Mouse (Mus musculus) T-helper 1 cell (primary cell): Measurements from ENCODE around the gene Chrm5.

ENCODE experiments used
- in situ Hi-C: fragments of 300-600 bp; cut with MboI, MseI; formaldehyde crosslinking; loops from one replicate; pipeline ENCODE4 v1.15.1; 2025; ENCODE audit warnings: high pct_unique_total_duplicates

Chrm5 gene

DNA sequence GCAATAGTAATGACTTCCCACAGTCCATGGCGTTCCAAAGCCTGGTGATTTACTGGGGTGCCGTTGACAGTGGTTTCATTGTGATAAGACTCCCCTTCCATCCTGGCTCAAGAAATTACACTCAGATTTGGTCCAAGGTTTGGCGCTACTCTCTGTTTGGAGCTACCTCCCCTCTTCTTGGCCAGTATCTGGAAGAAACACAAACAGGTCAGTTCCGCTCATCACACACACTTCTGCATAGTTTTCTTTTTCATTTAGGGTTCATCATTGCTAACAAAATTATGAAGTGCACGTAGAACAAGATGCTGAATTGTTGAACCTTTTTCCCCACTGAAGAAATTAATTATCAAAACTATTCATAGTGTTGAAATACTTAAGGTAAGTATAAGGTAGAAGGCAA, at the start of gene Chrm5:
TSS of gene Chrm5 (minus strand) at position 101 of the 400 bp plus-strand sequence.
- in situ Hi-C loops, result loop anchor here (5.0 kb wide), 1 partner anchor 233 kb away; no protein-coding TSS in a partner anchor

DNA sequence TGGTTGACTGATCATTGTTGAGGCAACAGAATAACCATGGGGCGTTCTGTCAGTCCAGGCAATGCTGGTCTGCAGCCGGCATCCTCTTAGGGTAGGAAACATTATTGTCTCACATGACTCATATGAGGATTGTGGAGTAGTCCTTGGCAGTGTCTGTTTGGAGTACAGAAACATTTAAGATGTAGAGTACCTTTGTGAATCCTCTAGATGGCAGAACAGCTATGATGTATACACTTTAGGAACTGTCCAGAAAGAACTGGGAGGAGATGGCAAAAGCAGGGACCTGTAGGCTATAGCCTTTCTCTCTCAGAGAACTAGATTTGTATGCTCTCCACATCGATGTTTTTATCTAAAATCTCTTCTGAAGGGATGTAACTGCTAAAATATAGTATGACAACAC, 46.4 kb upstream of the Chrm5 start:
- in situ Hi-C loops, result no loop called here

DNA sequence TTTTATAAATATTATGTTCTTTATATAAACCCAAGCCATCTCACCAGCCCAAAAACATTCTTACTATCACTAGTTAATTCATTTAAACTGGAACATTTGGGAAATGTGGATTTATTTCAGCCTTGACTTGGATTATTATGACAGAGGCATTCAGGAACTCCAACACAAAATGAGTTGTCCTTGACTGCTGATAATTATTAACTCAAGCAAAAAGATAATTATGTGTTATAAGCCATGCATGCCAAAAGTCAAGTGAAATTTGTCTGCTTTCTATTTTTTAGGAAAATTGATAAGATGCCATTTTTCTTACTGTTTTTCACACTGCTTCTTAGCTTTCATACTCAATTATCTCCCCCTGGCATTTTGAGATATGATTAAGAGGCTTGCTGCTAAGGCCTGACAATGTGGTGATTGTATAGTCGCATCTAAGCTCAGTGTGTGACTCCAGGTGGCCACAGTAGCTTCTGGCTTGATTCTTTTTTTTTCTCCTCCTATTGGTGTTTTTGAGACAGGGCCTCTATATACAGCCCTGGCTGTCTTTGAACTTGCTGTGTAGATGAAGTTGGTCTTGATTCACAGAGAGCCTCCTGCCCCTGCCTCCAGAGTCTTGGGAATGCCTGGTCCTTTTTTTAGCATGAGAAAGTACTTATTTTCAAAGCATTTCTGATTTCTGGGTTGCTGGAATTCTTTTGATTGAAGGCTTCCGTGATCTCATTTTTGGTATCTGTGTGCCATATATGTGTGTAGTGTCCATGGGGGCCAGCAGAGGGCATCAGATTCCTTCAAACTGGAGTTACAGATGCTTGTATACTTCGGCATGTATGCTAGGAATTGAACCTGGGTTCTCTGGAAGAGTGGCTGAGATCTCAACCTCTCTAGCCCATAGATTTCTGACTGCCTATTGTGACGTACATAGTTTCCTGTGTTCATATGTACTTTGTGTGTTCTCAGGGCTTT, 40.2 kb upstream of the Chrm5 start:
- in situ Hi-C loops, result no loop called here

DNA sequence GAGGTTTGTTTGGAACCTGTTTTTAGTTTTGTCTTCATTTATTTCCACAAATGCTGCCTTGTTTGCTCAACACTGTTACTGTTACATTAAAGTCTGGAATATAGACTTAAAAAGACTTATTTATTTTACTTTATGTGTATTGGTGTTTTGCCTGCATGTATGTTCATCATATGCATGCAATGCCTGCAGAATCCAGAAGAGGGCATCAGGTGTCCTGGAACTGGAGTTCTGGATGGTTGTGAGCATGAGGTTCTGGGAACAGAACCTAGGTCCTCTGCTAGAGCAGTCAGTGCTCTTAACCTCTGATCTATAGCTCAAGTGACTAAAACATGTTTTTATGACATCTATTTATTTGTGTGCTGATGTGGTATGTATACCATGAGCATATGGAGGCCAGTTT, 38.0 kb upstream of the Chrm5 start:
- in situ Hi-C loops, result no loop called here

DNA sequence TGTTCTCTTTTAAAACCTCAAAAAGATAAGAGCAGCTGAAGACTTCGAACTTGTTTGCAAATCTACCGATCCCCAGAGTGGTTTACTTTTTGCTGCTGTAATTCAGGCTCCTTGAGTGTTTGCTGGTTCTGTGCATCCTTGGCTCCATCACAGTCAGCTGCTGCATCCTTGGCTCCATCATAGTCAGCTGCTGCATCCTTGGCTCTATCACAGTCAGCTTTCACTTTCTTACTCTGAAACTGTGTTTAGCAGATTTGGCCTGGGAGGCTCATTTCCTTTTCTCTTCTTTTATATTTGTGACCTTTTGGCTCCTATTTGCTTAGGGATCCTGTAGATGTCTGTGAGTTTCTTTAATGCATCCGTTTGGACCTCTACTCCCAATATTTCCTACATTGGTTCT, 36.6 kb upstream of the Chrm5 start:
- in situ Hi-C loops, result no loop called here

DNA sequence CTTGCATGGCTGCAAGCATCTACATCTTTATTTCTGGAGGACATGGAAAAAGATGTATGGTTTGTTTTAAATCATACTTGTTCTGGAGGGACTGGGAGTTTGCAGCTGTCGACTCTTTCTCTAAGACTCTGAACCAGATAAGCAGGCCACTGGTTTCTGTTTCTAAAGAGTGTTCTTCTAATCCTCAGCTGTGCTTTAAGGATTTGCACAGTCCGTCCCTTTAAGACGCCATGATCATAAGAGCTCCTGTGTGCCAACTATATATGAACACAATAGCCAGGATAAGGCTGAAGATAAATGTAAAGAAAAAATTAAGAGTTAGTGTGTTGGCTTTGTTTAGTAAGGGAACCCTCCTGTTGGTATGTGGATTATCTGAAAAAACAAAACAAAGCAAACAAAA, 36.2 kb upstream of the Chrm5 start:
- in situ Hi-C loops, result no loop called here

DNA sequence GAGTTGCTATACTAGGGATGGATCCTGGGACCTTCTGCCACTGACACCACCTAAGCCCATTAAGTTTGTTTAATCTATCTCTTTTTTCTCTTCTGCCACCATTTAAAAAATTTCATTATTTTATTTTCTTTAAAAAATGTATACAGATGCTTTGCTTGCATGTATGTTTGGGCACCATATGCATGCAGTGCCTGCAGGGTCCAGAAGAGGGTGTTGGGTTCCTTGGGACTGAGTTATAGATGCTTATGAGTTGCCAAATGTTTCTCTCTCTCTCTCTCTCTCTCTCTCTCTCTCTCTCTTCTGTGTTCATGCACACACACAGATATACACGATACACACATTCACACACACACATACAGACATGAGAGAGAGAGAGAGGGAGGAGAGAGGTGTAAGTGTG, 32.5 kb upstream of the Chrm5 start:
- in situ Hi-C loops, result no loop called here

DNA sequence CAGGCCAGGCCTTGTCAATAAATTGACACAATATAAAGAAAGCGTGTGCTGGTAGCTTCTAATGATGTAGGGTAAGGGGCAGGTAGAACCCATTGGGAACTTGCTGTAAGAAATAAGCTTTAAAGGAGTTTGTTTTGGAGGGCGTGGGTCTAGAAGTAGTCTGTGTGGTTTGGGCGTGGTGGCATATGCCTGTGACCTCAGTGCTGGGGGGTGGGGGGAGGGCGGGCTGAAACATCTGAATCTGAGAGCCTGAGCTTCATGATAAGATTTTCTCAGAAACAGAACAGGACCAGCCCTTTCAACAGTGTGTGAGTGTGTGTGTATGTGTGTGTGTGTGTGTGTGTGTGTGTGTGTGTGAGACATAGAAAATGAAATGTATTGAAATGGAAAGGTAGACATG, 29.6 kb upstream of the Chrm5 start:
- in situ Hi-C loops, result no loop called here

DNA sequence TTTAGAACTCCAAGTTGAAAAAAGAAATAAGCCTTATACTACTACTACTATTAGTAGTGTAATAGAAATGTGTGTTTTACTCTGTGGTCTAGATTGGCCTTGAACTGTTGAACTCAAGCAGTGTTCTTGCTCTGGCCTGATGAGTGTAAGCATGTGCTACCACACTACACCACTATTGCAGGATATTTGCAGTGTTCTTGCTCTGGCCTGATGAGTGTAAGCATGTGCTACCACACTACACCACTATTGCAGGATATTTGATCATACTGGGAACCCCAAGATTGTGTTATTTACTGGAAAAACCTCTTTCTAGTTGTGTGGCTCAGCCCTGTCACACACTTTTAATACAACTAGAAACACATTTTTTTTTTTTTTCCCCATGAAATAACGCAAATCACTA, 26.9 kb upstream of the Chrm5 start:
- in situ Hi-C loops, result loop anchor here (10.0 kb wide), 1 partner anchor 247 kb away; no protein-coding TSS in a partner anchor

DNA sequence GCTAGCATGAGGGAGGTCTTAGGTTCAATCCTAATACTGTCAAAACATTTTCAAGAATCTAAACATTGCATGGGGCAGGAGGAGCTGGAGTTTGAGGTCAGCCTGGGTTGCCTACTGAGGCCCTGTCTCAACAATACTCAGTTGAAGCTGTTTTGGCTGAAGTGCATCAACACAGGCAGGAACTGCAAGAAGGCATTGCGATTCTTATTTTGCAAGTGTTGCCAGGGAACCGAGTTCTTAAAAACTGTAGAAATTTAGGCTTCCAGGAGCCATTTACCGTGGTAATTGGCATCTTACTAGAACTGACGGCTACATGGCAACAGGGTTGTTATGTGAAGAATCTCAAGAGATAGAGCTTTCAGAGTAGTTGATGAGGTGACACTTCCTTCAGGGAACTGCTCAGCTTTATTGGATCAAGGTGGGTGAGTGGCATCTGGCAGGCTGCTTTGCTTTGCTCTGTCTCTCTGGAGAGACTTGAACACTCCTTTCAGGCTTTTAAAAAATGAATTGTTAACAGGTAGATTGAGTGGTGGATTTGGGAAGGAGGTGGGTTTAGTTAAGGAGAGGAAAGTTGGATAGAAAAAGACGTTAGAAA, 26.4 kb upstream of the Chrm5 start:
- in situ Hi-C loops, result loop anchor here (10.0 kb wide), 1 partner anchor 248 kb away; no protein-coding TSS in a partner anchor

DNA sequence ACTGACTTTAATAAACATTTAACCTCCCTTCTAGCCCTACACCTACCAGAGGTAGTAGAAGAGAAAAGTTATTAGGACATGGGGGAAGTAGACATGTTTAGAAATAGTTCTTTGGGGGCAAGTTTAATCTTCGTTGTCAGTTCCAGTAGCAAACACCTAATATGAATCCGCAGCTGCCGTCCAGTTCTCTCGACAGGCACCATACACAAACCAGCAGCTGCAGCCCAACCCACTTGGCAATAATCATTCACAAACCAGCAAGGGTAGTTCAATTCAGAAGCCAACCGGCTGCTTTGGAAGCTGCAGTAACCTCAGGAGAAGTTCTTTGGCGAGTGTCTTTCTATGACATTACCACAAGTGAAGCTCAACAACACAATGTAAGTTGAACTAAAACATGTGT, 23.4 kb upstream of the Chrm5 start:
- in situ Hi-C loops, result loop anchor here (10.0 kb wide), 1 partner anchor 251 kb away; no protein-coding TSS in a partner anchor

DNA sequence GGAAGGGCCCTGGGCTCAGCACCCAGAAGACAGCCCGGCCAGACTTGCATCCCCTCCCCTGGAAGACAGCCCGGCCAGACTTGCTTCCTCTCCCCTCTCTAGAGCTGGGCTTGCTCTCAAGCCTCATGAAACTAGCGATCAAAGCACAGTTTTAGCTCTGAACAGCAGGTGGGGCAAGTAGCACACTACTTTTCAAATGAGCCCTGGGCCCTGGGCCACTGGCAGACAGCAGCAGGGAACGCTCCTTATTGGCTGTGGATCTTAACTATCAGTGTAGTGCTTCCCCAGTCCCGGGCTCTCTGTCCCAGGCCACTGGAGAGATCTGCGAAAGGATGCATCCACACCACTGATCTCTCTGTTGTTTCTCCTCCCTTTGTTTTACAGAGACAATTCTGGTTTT, 20.6 kb upstream of the Chrm5 start:
- in situ Hi-C loops, result loop anchor here (10.0 kb wide), 1 partner anchor 254 kb away; no protein-coding TSS in a partner anchor

DNA sequence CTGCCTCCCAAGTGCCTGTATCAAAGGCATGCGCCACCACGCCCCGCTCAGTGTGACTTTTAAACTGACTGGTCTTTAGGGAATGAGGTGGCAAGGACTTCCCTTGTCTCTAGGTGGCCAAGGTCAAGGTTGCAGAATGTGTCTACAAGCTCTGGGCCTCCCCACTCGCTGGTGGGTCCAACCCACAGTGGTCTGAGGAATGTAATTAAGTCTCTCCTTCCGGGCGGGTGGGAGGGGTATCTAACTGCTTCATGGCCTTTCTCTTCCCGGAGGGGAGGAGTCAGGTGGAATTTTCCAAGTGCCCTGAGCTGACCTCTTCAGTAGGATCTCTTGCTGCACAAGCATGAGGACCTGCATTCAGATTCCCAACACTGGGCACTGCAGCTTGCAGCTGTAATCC, 17.3 kb upstream of the Chrm5 start:
- in situ Hi-C loops, result no loop called here

DNA sequence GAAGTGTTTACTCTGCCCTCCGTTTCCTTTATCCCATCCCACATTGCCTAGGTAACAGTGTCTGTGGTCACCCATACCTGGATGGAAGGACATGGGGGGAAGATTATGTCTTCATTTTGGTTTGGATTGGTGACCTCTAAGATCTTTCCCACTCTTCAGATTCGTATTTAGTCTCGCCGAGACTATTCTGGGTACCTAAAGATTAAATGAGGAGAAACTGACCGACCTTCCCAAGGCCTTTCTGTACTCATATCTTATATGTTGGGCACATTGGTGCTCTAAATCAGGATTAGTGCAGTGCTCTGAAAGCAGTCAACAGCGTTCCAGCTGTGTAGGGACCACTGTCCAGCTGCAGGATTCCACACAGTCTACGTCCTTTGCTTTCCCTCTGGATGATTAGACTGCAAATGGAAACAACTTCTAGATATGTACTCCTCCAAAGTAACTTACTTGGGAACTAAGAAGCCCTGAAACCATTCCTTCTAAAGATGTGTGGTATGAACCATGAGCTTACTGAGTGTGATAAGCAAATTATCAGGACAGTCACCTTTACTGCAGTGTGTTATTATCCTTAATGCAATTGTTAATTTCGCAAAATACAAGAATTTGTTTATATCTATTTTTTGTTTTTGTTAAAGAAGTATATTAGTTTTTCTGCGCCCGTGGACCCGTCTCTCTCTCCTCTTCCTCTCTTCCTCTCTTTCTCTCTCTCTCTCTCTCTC, 13.1 kb upstream of the Chrm5 start:
- in situ Hi-C loops, result no loop called here

DNA sequence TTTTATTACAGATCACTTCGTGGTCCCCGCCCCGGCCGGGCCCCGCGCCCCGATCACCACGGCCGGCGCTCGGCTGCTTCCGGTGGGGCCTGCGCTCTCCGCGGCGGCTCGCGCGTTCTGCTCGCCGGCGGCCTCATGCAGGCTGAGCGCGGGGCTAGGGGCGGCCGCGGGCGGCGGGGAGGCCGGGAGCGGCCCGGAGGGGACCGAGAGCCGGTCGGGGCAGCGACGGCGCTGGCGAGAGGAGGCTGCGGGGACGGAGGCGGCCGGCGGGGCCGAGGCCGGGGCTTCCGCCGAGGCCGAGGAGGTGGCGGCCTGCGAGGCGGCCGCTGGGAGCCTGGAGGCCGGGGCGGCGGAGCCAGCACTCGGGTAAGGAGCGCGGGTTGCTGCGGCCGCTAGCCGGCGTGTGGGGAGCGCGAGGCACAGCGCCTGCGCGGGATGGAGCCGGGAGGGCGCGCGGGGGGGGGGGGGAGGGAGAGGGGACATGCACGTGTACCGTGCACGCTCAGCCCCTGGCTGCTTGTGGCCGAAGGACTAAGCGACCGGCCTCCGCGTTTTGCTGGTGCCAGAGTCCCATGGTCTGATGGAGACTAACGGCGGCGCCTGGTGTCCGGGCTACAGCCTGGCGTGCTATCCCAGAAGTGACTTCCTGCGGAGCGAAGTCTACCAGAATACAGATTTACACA, 12.4 kb upstream of the Chrm5 start, which contains the start of gene Aven:
TSS of gene Aven (plus strand) at position 109 of the 683 bp plus-strand sequence.
- in situ Hi-C loops, result no loop called here

DNA sequence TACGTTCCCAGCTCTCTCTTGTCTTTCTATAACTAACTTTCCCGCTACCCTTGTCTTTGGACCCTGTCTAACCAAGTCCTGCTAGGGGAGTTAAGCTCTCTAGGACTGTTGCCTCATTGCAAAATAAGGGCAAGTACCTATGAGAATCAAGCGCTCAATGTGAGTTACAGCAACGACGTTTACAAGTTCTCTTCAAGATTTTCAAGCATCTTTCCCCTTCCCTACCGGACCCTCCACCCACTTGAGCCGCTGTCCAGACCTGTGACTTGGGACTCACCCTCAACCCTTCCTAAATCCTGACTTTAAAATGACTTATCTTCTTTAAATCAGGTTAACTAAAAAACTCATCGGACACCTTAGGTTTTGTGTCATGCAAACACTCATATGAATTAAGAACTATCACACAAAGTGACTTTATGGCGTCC, 11.9 kb upstream of the Chrm5 start:
- in situ Hi-C loops, result no loop called here

DNA sequence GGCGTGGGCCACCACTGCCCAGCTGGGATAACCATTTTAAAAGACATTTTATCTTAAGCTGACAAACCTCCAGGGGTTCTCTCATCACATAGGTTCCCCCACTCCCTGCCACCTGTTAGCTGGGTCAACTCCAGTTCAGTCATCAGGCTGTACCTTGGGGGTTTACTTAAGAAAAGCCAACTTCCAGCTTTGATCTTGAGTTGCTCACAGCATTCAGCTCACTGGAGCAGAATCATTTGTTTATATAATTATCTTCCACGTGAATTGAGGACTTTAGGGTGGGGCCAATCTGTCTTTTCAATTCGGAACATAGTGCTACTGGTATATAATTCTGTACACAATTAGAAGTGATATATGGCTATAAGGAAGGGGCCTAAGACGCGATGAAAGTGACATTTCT, 11.1 kb upstream of the Chrm5 start:
- in situ Hi-C loops, result no loop called here

DNA sequence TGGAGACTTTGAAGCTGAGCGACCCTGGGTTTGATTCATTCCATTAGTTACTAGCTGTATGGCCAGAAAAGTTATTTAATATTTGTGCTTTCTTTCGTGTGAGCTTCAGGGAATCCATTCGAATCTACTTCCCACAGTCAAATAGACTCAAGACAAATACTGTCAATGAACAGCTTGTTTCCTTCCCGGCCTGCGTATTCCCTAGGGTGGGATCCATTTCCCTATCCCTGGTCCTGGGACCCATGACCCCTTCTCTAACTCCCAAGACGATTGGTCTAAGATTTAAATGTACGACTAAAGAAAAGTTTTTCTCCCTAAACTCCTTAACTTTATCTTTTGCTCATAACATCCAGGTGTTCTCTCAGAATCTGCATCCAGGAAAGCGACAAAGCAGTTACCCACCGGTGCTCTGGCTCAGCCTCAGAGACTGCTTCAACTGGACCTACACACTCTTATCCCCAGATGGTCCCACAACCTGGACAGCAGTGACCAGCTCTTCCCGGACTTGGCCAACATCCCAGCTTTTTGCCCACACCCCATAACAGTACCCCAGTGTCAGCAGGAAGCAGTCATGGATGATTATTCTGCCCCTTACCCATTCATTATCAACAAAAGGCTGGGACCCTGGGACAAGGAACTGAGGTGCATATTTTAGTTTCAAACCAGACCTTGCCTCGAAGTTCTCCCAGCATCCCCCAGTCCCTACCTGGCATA, 10.1 kb upstream of the Chrm5 start:
- in situ Hi-C loops, result no loop called here

DNA sequence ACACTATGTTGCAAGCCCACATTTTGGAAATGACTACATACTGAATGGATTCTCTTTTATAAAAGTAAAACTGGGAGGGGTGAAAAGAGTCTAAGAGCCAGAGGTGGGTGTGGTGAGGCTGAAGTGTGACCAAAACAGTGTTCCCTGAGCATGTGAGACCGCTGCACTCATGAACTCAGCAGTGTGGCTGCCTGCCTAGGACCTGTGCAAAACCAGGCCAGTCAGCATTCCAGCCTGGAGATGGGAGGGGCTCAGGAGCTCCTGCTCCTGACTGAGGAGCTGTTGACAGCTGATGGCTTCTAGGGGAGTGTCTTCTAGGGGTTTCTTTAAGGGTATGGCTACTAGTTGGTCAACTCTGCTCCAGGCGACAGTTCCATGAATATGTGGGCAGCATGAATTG, 4.3 kb upstream of the Chrm5 start:
- in situ Hi-C loops, result loop anchor here (5.0 kb wide), 1 partner anchor 238 kb away; no protein-coding TSS in a partner anchor

DNA sequence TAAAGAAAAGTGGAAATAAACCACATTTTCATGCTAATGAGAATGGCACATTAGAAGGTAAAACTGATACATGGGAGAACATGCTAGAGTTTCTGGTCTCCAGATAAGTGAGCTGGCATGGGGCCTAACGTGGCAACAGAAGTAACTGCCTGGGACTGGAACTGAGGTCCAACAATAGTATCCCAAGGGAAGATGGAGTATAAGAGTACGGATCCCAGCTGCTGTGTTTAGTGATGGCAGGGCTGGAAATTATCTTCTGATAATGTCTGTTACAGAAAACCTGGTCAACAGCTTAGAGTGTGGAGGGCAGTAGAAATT, 2.7 kb upstream of the Chrm5 start:
- in situ Hi-C loops, result loop anchor here (5.0 kb wide), 1 partner anchor 236 kb away; no protein-coding TSS in a partner anchor
